Comparison of ENCODE assay signal across 9 mouse cellular contexts in genomic region chr7:19208944-19209472, GRCm38 (mm10). TPM values are rescaled to one million over a fixed set of nuclear protein-coding genes. Genes with fewer than 3 reads are reported as not detected.
DNase-seq lines count a peak whose midpoint lies in the region; ATAC-seq and TF ChIP-seq lines count a peak whose summit lies in the region.
"Had no signal": no experiment of that assay in that cellular context is flagged by ENCODE, and none has a peak within 500 bp of the region (broad histone marks: within the 10 kb centered on the region; RNA-seq: fewer than 3 reads in every experiment).

No protein-coding gene starts in this region.

- no peak overlapping the region for H3K4me2 ChIP-seq in liver, embryonic 11.5 days

- peak; percentile 15; the same call in 1 of the 2 replicates for ATAC-seq in cerebellum, adult (ENCODE audit: insufficient number of reproducible peaks, low FRiP score, low TSS enrichment)
- no peak for ATAC-seq in liver, embryonic 11.5 days (replicated peaks; ENCODE audit: low FRiP score)

- TF ChIP-seq CTCF in liver, adult 2 months (IDR thresholded peaks at IDR 0.05; ENCODE audit: low read depth, low read length) = peak; percentile 54

- WGBS in liver, adult 2 months = 50% methylated on average over 7 of the region's 7 CpGs
- 53% methylated on average over 7 of the region's 7 CpGs for WGBS in liver, embryonic 11.5 days

- H3K9ac ChIP-seq in liver, adult 2 months (ENCODE audit: low read depth, low read length) = no peak overlapping the region
- H3K9ac ChIP-seq in liver, embryonic 11.5 days (ENCODE audit: low read depth, low read length) = no peak overlapping the region

- no peaks in the 10 kb centered on the region for H3K79me2 ChIP-seq in liver, adult 2 months (ENCODE audit: control insufficient read depth, insufficient read depth, low read length)

- no peak overlapping the region for H3K4me3 ChIP-seq in liver, adult 2 months (ENCODE audit: insufficient read depth, low read depth, low read length)
- H3K4me3 ChIP-seq in liver, embryonic 11.5 days (ENCODE audit: low read depth, low read length) = no peak overlapping the region

- H3K36me3 ChIP-seq in liver, adult 2 months (ENCODE audit: control insufficient read depth, insufficient read depth, low read length) = peaks cover 2% of the 10 kb centered on the region; the same call in 1 of the 2 replicates
- H3K36me3 ChIP-seq in liver, embryonic 11.5 days (ENCODE audit: control insufficient read depth, insufficient read depth, low read length) = peaks cover 3% of the 10 kb centered on the region; the same call in 1 of the 2 replicates

- no peak overlapping the region for H3K27ac ChIP-seq in liver, adult 2 months (replicated peaks; ENCODE audit: insufficient read depth, low read depth, low read length)
- H3K27ac ChIP-seq in liver, embryonic 11.5 days (ENCODE audit: low read depth, low read length) = no peak overlapping the region

- no peaks in the 10 kb centered on the region for H3K27me3 ChIP-seq in liver, adult 2 months (ENCODE audit: control insufficient read depth, insufficient read depth, low read length)
- H3K27me3 ChIP-seq in liver, embryonic 11.5 days (replicated peaks; ENCODE audit: control insufficient read depth, insufficient read depth, low read length) = peaks cover 14% of the 10 kb centered on the region

- no peaks in the 10 kb centered on the region; the same call in 1 of the 2 replicates for H3K4me1 ChIP-seq in liver, adult 2 months (ENCODE audit: control insufficient read depth, insufficient read depth, low read length)
- H3K4me1 ChIP-seq in liver, embryonic 11.5 days (replicated peaks; ENCODE audit: control insufficient read depth, insufficient read depth, low read length) = no peaks in the 10 kb centered on the region

- no peaks in the 10 kb centered on the region; the same call in 1 of the 2 replicates for H3K9me3 ChIP-seq in liver, embryonic 11.5 days (ENCODE audit: control insufficient read depth, low read length)

- no peak for TF ChIP-seq POLR2A in liver, adult 2 months (IDR thresholded peaks at IDR 0.05; ENCODE audit: extremely low read depth, insufficient read depth, low read length)

- DNase-seq in cerebellum, adult 11-12 months = no peak
- peak; percentile 29 for DNase-seq in liver, adult 2 months (ENCODE audit: extremely low read depth, low read depth, low spot score)
- no peak for DNase-seq in liver, embryonic 11.5 days (ENCODE audit: low spot score)
- DNase-seq in brain, adult 2 months (ENCODE audit: low read depth, low spot score) = peak; percentile 73
- peak; percentile 47 for DNase-seq in induced T-regulatory cell, adult 2 months (ENCODE audit: low read depth)
- DNase-seq in retina, postnatal 1 day = peak; percentile 84
- no peak for DNase-seq in ovary, postnatal 36 days (ENCODE audit: low spot score)

RNA-seq across cellular contexts. Expression of gene Gpr4, which starts 3.3 kb away (rescaled TPM):
- 0.09 and 0.40 TPM in 2 replicates for total RNA-seq in liver, adult 2 months (2014; rRNA removed)
- polyA plus RNA-seq in liver, adult 2 months (2012; rRNA removed) = 1.8 and 2.7 TPM in 2 replicates
- polyA plus RNA-seq in liver, embryonic 11.5 days (2014; fragmentation: Nextera tagmentation; extraction: Ambion mirVana) = 1.4 and 1.9 TPM in 2 replicates

RNA-seq across cellular contexts. Expression of gene Opa3, which starts 19.1 kb away (rescaled TPM):
- 12.9 and 16.0 TPM in 2 replicates for total RNA-seq in liver, adult 2 months (2014; rRNA removed)
- 34.1 and 40.4 TPM in 2 replicates for polyA plus RNA-seq in liver, adult 2 months (2012; rRNA removed)
- 31.6 and 33.9 TPM in 2 replicates for polyA plus RNA-seq in liver, embryonic 11.5 days (2014; fragmentation: Nextera tagmentation; extraction: Ambion mirVana)

RNA-seq across cellular contexts. Expression of gene Eml2, which starts 32.8 kb away (rescaled TPM):
- total RNA-seq in liver, adult 2 months (2014; rRNA removed) = 9.8 and 11.1 TPM in 2 replicates
- polyA plus RNA-seq in liver, adult 2 months (2012; rRNA removed) = 9.7 and 12.2 TPM in 2 replicates
- 2.7 and 3.8 TPM in 2 replicates for polyA plus RNA-seq in liver, embryonic 11.5 days (2014; fragmentation: Nextera tagmentation; extraction: Ambion mirVana)

RNA-seq across cellular contexts. Expression of gene Gipr, which starts 43.1 kb away (rescaled TPM):
- total RNA-seq in liver, adult 2 months (2014; rRNA removed) = not detected in 2 replicates
- polyA plus RNA-seq in liver, adult 2 months (2012; rRNA removed) = not detected in 2 replicates
- polyA plus RNA-seq in liver, embryonic 11.5 days (2014; fragmentation: Nextera tagmentation; extraction: Ambion mirVana) = 0.69 and 0.73 TPM in 2 replicates
- total RNA-seq: gastrocnemius, postnatal 36 days had no signal

RNA-seq across cellular contexts. Expression of gene Snrpd2, which starts 59.5 kb away (rescaled TPM):
- total RNA-seq in liver, adult 2 months (2014; rRNA removed) = 28.4 and 29.4 TPM in 2 replicates
- 16.4 and 17.7 TPM in 2 replicates for polyA plus RNA-seq in liver, adult 2 months (2012; rRNA removed)
- polyA plus RNA-seq in liver, embryonic 11.5 days (2014; fragmentation: Nextera tagmentation; extraction: Ambion mirVana) = 140 and 158 TPM in 2 replicates

Comparison
In these comparisons a context has a peak if more than half of its experiments do, and no peak if none do; other contexts are left out.
1. DNase-seq: peak in liver, adult 2 months (single experiment), brain, adult 2 months (single experiment), induced T-regulatory cell, adult 2 months (single experiment) and retina, postnatal 1 day (single experiment); none in cerebellum, adult 11-12 months (single experiment), liver, embryonic 11.5 days (single experiment) and ovary, postnatal 36 days (single experiment).